Mouse (Mus musculus) kidney, postnatal 4 days (tissue): Measurements from ENCODE around the gene Atxn7.
A peak's percentile ranks its signal among the peaks of the same experiment; 100 is the strongest.

Experiments
- DNase-seq, 2 experiments: peaks; one replicate each; pipeline ENCODE4 v3.0.0; 2021; ENCODE audit warnings: mixed read lengths in 2 of 2

Gene Atxn7

DNA sequence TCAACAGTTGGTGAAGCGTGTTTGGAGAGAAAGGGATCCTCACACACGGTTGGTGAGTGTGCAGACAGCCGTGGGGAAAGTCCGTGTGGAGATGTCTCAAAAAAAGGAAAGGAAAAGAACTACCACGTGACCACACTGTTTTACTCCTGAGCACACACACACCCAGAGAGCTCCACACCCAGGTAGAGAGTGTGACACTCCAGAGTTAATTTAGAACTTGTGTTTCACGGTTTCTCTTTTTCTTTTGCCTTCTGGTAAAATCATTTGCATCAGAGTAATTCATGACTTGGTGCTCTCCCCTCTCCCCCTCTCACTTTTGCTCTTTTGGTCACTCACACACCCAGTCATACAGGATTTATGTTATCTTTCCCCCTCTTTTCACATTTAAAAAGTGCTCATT lies 105.0 kb downstream of the Atxn7 start:
- no peak for DNase-seq

DNA sequence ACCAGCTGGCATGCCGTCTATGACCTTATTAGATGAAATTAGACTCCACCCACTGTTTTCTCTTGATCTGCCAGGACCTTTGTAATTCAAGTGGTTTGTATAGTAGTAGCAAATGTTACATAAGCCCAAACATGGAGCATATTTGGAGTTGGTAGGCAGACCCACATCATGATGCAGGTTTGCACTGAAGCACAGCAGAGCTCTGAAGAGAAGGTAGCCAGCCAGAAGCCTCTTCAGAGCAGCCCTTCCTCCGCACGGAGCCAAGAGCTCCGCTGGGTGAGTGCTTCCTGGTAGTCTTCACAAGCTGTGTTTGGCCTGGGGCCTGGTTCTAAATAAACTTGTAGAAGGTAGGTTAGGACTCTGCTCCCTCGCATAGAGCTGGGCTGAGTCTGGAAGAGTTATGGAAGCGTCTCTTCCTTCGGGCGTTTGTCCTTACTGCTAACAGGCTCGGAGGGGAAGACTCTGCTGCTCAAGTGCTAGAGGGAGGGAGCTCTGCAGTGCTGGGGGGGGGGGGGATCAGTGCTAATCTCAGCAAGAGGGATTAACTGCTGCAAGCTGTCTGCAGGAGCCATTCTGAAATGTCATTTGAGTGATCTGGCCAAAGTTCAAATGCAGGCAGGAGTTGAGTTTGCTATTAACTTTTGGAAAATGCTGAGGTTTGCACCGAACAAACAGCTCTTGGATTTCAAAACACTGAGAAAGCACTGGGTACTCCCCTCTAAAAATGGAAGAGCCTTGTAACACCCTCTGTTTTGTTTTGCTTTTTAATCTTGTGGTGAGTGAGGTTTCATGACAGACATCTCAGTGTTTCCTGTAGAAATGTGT lies 106.6 kb downstream of the Atxn7 start:
- peak; percentile 38 to 63 for DNase-seq

DNA sequence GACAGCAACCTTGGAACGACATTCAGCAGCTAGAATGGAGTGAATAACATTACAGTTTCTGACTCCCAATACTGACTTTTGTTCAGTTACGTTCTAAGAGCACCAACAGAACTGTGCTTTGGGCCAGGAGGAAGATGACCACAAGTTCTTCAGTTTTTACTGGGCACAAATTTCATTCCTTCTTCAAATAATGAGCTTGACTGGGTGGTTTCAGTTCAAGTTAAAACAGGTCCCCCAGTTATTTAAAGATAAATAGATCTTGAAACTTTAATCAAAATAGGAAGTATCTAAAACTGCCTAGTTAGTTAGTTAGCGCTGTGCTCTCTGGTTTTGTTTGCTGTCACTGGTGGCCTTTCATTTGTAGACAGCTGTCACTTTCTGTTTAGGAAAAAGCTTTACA lies 107.3 kb downstream of the Atxn7 start:
- no peak for DNase-seq

DNA sequence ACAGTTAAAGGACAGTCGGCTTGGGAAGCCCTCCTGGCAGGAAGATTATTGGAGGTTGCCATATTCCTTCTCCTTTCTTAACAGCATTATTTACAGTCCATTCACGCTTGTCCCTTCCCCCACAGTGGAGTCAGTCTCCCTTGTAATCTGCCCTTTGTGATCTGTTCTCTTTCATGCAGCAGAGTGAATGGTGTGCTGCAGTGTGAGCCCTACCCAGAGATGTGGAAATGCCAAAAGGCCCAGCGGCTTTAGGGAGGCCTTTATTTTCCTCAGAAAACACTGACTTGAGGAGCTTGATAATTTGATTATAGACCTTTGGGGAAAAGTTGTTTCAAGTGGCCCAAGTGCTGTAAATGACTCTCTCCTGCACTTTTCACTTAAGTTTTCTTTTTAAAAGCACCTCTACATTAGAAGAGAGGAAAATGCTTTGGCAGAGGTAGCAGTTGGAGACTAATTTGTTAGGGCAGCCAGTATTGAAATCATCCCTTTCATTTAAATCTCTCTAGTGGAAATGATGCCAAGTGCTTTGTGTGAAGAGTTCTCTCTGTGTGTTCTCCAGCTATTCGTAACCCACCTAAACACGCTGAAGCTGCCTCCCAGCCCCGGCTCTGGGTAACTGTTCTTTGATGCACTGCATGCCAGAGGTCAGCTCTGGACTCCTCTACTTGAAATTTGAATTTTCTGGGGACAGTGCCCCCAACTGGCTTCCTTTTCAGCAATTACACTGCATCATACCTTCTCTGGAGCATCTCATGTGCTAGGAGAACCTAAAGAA lies 109.5 kb downstream of the Atxn7 start:
- DNase-seq, result peak in 1 of 2 experiments; percentile 10

DNA sequence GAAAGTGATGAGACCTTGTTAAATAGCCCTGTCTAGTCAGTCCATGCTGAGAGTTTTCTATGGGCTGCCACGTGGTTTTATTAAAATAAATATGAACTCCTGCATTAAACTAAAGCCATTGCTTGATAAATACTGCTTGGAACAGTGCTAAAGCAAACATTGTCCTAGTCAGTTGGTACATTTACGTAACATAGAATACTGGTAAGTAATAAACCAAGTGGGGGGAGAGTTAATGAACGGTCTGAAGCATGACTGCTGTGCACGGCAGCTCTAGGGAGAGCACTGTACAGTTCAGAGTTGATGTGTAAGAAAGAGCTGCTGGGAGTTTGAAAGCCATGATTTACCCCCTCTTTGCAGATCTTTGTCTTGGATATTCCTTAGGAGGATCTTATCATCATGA lies 110.2 kb downstream of the Atxn7 start:
- no peak for DNase-seq

DNA sequence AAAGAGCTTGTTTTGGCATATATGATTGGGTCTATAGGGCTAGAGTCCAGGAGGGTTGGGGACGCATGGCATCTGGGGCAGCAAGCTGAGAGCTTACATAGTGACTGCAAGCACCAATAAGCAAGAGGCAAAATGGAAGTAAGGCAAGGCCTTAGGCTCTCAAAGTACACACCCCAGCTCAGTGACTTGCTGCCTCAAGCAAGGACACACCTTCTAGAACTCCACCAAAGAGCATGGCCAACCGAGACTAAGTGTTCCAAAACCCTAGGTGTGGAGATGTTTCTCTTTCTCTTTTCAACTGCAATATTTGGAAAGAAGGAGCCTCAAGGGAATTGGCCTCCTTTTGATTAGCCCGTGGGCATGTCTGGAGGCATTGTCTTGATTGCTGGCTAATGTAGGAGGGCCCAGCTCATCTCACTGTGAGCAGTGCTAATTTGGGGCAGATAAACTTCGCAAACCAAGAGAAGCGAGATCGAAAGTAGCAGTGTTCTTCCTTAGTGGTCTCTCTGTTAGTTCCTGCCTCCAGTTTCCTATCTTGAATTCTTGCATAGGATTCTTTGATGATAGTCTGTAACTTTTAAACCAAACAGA lies 119.5 kb downstream of the Atxn7 start:
- no peak for DNase-seq

DNA sequence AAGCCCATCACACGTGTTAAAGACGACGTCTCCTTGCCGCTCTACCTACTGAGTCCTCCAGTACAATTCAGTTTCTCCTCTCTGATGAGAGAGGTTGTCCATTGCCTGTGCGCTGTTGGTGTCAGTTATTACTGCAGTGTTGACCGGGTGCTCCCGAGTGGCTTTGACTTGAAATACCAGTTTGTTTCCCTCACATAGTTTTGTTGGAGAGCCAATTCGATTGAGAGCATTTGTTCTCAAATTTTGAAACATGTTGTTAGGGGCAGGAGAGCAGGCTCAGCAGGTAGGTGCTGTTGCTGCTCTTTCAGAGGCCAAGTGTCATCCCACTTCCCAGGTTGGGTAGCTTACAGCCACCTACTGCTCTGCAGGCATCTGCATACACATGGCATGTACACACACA lies 122.6 kb downstream of the Atxn7 start:
- DNase-seq, result no peak

DNA sequence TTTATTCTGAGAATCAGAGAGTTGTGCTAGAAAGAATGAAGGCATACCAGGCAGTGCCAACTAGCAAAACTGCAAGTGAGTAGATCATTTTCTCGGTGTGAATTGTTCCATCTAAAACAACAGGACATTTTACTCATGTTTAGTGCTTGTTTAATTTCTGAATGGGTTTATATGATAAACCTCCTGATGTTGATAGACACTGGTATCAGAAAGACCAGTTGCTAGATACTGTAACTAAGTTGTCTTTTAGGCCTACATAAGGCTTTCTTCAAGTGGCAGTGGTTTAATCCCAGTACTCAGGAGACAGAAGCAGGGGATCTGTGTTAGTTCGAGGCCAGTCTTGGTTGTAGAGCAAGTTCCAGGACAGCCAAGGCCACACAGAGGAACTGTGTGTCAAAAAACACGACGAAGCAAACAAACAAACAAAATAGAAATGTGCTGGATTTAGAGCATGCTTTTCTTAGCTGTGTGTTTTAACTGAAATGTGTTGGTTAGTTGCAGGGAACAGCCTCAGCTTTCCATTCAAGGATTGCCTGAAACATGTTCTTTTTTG lies 125.5 kb downstream of the Atxn7 start:
- no peak for DNase-seq

DNA sequence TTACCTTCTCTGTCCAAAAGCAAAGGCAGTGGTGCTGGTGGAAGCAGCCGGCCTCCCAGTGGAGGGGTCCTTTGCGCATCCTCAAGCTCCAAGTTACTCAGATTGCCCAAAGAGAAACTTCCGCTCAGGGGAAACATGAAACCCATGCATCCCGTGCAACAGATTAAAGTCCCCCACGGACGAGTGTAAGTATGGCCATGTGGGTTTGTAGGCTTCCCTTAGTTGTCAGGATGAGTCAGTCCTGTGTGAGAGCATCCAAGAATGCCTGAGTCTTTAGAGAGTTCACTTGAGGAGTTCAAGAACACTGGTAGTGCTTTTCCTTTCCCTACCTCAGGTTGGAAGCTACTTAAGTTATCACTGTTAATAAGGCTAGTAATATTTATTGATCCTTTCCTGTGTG lies 126.1 kb downstream of the Atxn7 start:
- DNase-seq, result no peak

DNA sequence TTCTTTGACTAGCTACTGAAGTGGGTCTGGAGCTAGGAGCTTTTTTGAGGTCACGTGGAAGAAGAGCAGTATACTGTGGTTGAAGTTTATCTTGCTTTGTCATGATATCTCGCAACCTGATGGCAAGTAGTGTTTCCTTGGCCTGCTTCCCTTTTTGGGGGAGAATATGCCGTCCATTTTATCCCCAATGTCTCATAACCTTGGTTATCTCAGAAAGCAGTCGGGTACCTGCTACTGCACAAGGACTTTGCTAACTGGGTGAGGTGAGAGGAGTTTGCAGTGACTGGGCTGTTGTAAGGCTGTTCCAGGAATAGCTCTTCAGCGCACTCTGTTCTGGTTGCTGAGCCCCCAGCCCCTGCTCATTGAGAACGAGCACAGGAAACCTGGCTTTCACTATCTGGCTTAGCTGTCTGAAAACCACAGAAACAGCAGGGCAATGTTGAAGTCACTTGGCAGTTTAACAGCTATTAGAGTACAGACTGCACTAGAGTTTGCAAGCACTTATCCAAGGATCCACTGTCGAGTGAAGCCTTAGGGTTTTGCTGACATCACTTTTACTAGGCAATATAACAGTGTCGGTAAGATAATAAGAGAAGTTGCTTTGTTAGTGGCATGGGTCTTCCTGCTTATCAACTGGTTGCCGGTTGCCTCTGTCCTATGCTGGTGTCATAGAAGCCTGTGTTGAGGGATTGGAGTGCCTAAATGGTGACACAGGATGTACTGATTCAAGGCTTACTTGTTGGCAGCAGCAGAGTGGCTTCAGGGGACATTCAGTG lies 127.0 kb downstream of the Atxn7 start:
- no peak for DNase-seq

DNA sequence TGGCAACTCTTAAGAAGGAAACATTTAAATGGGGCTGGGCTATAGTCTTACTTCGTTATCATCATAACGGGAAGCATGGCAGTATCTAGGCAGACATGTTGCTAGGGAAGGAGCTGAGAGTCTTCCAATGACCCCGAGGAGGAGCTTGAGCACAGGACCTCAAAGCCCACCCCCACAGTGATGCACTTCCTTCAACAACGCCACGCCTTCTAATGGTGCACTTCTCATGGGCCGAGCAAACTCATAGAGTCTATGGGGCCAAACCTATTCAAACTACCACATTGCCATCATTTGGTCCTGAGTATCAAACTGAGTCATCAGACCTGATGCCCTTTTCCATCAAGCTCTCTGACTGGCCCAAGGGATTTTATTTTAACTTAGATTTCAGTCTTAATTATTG lies 129.3 kb downstream of the Atxn7 start:
- no peak for DNase-seq

DNA sequence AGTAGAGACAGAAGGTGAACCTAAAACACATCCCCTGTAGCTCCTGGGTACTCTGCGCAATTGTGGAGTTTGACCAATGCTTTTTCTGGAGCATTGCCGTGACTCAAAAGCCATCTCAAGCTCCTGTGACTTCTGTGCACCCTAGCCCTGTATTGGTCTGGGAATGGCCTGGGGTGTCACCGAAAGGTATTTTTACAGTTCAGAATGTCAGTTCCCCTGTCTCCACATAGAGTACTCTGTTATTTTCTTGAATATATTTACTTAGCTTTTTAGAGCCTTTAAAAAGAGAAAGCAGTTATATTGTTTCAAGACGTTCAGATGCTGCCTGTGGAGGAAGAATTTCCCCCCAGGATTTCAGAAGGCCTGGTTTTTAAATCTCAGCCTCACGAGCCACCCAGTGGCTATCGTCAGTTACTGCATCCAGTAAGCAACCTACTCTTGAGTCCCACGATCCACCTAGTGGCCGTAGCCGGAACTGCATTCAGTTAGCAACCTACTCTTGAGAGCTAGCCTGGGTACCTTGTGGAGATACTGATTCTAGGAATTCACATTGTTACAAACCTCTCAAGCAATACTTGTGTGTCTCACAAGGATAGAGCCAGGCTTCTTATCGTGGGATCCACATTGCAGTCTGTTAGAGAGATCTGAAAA lies 137.2 kb downstream of the Atxn7 start:
- peak; percentile 96 for DNase-seq

DNA sequence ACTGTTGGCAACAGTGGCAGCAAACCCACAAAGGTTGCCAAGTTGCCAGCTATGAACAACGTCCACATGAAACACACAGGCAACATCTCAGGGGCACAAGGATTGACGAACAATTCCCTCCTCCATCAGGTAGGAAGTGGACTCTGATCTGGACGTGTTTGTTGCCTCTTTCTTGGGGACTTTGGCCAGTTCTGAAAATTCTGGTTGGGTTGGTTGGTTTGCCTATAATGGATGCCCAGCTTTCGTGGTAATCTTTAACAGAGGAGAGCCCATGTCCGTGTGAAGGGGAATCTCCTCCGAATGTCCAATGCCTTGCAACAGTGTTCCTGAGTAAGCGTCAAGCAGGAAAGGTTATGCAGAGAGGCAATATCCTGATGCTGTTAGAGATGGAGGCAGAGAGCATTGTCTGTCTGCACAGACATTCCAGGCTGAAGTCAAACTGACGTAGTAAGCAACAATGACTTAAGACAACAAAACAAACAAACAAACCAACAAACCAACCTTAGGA lies 139.6 kb downstream of the Atxn7 start:
- DNase-seq, result peak in 1 of 2 experiments; percentile 28

DNA sequence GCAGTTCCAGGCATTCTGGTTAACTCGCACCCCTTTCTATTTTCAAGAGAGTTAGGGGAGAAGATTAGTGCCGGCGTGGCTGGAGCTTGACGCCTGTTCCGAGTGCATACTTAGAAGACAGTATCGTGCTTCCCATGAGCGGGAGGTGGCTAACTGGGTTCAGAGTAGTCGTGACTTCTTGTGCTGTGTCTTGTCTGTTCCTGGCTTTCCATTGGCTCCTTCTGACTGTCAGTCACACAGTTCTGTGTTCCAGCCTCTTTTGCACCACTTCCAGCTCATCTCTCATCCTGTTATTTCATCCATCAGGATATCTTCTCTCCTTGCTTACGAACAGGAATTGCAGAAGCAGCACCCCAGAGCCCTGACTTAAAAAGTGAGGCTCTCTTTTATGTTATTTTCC lies 140.1 kb downstream of the Atxn7 start:
- DNase-seq, result no peak

DNA sequence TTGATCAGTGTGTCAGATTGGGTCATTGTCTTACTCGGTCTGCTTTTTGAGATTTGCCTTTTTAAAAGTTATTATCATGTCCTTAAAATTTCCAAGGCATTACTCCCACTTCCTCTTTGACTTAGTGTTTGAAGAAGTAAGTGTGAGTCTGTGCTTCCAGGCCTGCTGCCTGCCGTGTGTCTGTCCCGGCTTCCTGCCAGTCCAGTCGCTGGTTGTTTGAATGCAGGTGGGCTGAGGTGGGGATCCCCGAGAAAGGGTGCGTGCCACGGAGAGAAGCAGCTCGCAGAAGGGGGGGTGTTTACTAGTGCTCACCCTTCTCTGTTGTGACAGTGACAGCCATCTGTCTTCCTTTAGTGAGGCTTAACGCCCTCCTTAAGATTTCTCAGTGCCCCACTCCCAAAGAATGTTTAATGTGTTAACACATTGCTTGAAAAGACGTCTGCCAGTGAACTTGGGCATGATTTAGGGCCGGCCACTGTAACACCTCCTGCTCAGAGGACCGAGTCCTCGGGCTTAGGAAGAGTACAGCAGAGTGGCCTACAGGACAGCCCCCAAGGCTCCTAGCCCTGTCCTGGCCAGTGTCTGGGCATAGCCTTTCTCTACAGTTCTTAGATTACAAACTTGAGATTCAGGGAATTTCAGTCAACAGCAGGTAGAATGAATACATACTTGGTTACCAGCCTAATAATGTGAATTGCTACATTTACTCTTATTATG lies 143.1 kb downstream of the Atxn7 start:
- no peak for DNase-seq

DNA sequence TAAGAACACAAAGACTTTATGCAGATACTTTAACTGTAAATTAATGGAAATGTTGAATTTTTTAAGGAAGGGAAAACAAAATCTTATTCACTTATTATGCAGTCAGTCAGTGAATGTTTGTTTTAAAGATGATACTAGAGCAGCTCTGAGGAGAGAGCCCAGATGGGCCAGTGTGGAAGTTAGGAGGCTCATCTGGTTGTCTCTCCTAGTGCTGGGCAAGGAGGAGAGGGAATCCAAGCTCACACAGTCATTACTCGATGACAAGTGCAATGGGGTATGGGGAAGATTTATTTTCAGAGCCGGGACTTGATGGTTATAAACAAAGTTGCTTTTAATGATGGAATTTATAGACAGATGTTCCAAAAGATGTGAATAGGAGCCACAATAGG lies 143.7 kb downstream of the Atxn7 start:
- no peak for DNase-seq

DNA sequence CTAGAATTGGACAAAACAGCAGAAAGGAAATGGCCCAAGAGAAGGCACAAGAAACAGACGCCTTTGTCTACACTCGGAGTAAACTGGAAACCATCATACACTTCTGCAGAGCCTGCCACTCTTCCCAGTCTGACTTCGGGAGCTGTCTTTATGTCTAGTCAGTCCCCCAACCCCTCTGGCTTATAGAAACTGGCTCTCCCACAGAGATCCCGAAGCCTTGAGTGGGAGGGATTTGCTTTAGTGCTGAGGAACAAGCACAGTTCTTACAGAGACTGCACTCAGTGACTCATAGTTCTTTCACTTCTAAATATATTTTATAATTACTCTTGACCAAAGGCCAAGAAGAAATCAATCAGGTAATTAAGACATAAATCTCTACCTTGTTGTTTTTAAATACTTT lies 149.5 kb downstream of the Atxn7 start:
- DNase-seq, result no peak

DNA sequence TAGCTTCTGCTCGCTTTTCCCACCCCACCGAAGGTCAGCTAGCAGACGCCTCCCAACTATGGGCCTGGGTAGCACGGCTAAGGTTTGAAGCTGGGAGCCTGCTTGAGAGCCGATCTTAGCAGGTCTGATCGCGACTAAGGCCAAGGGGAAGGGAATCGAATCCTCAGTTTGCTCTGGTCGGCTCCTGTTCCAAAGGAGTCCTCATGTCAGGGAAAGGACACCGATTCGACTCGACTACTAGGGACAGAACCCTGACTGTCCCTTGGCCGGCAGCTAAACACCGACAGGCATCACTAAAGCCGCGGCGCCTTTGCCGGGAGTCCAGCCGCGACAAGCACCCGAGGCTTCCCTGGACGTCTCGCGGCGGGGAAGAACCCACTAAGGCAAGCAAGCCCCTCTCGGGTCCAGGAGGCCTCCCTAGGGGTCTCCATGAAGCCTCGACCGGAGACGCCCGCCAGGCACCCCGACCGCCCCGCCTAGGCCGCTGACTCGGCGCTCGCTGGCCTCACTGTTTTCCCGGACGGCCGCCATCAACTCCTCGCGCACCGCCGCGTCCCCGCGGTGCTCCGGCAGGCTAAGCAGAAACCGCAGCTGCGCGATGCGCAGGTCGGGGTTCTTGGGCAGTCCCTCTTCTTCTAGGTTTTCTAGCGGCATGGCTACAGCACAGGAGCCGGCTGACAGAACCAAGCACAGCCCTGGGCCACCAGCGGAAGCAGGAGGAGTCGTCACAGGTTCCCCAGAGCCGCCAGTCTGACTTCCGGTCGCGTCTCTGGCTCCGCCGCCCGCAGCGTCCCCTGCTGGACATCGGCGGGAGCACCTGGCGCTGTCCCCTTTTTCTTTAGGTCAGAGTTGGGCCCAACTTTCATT lies 159.2 kb downstream of the Atxn7 start, which contains the start of gene Psmd6:
TSS of gene Psmd6 (minus strand) at position 755 of the 867 bp plus-strand sequence.
- peak; percentile 92 to 94 for DNase-seq
